Mouse (Mus musculus) stomach, embryonic 15.5 days (tissue): ENCODE measurements around the gene Zfp82. TPM values are rescaled to one million over a fixed set of nuclear protein-coding genes. Genes with fewer than 3 reads are reported as not detected.

Experiments
- ATAC-seq: fragments of 200-750 bp; cut with Nextera tagmentation; 2 replicates; pipeline ENCODE4 v1.8.0; 2017; ENCODE audit warnings: low read depth, moderate number of reproducible peaks, moderate TSS enrichment; ENCODE audit not compliant: insufficient read depth, low FRiP score
- H3K27ac ChIP-seq: fragments of 300-500 bp; sonication (generic); 2 replicates; pipeline ENCODE4 v1.5.1; 2015; ENCODE audit warnings: mild to moderate bottlenecking, inconsistent platforms
- H3K27me3 ChIP-seq: fragments of 300-500 bp; sonication (generic); replicated peaks from 2 replicates; pipeline ENCODE4 v1.6.1; 2015; ENCODE audit warnings: inconsistent platforms
- H3K36me3 ChIP-seq: fragments of 300-500 bp; sonication (generic); 2 replicates; pipeline ENCODE4 v1.6.1; 2015; ENCODE audit warnings: inconsistent platforms
- H3K4me1 ChIP-seq: fragments of 300-500 bp; sonication (generic); 2 replicates; pipeline ENCODE4 v1.6.1; 2015; ENCODE audit warnings: inconsistent platforms
- H3K4me2 ChIP-seq: fragments of 300-500 bp; sonication (generic); 2 replicates; pipeline ENCODE4 v1.6.1; 2015; ENCODE audit warnings: mild to moderate bottlenecking, inconsistent platforms
- H3K4me3 ChIP-seq: fragments of 300-500 bp; sonication (generic); replicated peaks from 2 replicates; pipeline ENCODE4 v1.5.1; 2015; ENCODE audit warnings: inconsistent platforms
- H3K9ac ChIP-seq: fragments of 300-500 bp; sonication (generic); 2 replicates; pipeline ENCODE4 v1.6.1; 2015; ENCODE audit warnings: inconsistent platforms
- H3K9me3 ChIP-seq: fragments of 300-500 bp; sonication (generic); 2 replicates; pipeline ENCODE4 v1.6.1; 2016; ENCODE audit warnings: inconsistent platforms
- WGBS: fragments of 180-500 bp; shearing (Covaris S2); methylation state at CpG from one replicate; pipeline ENCODE4 v1.1.7; 2015; 5-methylcytosine and 5-hydroxymethylcytosine counted together
- polyA plus RNA-seq: library from polyadenylated mRNA; unstranded; fragments of >200 nt; fragmentation: Nextera tagmentation; extraction: Ambion mirVana; gene quantifications from 2 replicates; pipeline ENCODE4 v1.2.1, GENCODE M21; 2015

Gene Zfp82
- polyA plus RNA-seq, 1 experiment from 2014 or later: 4.1 TPM

- Histone ChIP-seq H3K4me1 (peaks cover 20% of the 10 kb centered on the region), H3K9me3 (no peaks in the 10 kb centered on the region), H3K36me3 (no peaks in the 10 kb centered on the region), H3K4me2 (peak overlapping the region; percentile 77), H3K9ac (peak overlapping the region; percentile 25; the same call in 1 of the 2 replicates), H3K27me3 (no peaks in the 10 kb centered on the region), H3K27ac (peak overlapping the region; percentile 88), H3K4me3 (peak overlapping the region; percentile 69)
- no peak for ATAC-seq
- 6% methylated on average over 9 of the region's 9 CpGs for WGBS
These were observed 18.4 kb upstream of the Zfp82 start for GRCm38 (mm10) chr7:30090970-30091585.

DNA sequence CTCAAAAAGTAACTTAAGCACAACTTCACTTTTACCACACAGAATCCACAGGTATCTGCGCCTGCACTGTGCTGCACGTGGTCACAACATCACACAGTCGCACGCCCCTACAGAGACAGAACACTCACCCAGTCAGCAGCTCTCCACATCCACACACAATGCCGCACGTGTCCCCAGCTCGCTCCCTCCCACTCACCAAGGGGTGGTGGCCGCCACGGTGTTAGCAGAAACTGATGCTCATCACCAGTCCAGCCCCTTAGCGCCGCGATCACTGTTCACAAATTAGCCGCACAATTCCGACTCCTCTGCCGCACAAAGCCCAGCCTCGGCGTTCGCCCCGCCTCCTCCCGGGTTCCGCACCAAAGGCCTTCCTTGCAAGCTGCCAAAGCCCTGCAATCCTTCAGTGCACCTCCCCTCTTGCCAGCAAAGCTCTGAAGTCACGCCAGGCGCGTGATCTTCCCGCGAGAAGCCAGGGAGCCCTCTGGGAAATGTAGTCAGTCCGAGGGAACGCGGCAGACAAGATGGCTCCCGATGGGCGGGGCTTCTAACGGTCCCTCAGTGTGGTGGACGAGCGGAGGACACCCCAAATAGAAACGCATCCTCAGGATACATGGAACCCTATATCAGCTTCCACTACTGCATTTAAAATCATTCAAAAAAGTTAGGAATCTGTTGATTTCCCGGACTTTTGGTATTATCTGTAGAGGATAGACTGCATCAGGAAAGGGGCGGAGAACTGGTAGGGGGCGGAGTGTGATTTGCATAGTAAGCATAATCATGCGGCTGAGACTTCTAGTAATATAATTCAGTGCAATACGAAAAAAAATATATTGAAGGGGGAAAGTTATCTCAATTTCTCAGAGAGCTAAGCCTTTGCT is 17.6 kb upstream of the Zfp82 start, which contains the start of the genes Gm26920 and Zfp566:
Gm26920 (minus strand) TSS at position 319 of the 878 bp plus-strand sequence.
Zfp566 (minus strand) TSS at position 436 of the 878 bp plus-strand sequence.
- Histone ChIP-seq H3K4me1 (peaks cover 17% of the 10 kb centered on the region), H3K27ac (peak within 1 kb of the TSS; percentile 88), H3K27me3 (no peaks in the 10 kb centered on the region), H3K4me3 (peak within 1 kb of the TSS; percentile 69), H3K4me2 (peak within 1 kb of the TSS; percentile 77), H3K36me3 (peaks cover 4% of the 10 kb centered on the region; the same call in 1 of the 2 replicates), H3K9me3 (no peaks in the 10 kb centered on the region), H3K9ac (peak within 1 kb of the TSS; percentile 49; the same call in 1 of the 2 replicates)
- peak; percentile 93 for ATAC-seq
- under 1% methylated on average over 40 of the region's 40 CpGs for WGBS

DNA sequence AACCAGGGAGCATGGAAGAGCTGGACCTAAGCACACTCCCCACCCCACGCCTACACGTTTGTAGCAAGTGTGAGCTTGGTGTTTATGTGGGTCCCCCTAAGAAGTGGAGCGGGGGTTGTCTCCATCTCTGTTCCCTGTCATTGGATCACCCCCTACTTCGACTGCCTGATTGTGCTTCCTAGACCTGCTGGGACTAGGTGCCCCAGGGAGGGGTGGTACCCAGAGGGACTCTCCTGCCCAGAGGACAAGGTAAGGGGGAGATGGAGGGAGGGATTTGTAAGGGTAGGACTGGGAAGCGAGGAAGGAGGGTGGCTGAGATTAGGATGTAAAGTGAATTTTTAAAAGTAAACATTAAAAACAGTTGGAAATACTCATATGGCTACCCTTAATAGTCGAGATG is 16.7 kb upstream of the Zfp82 start:
- Histone ChIP-seq H3K9me3 (no peaks in the 10 kb centered on the region), H3K9ac (peak overlapping the region; percentile 49; the same call in 1 of the 2 replicates), H3K4me2 (peak overlapping the region; percentile 77), H3K36me3 (peaks cover 8% of the 10 kb centered on the region; the same call in 1 of the 2 replicates), H3K4me3 (peak overlapping the region; percentile 69), H3K27ac (no peak overlapping the region), H3K27me3 (no peaks in the 10 kb centered on the region), H3K4me1 (peaks cover 17% of the 10 kb centered on the region)
- no peak for ATAC-seq
- 9% methylated on average over 6 of the region's 6 CpGs for WGBS

DNA sequence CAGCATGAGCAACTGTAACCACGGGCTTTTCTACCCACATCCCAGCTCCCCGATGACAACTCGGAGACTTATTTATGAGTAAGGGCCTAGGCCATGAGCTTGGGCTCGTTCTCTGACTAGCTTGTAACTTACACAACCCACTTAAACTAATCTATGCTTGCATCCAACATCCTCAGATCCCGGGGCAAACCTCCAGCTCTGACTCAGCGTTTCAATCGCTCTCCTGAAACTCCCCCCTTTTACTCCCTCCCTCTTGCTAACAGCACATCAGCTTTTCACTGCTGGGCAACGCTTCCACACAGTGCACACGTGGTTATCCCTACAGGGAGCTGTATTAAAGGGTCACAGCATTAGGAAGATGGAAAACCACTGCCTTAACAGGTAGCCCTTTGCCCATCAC is 13.8 kb upstream of the Zfp82 start:
- H3K4me1 ChIP-seq: peaks cover 12% of the 10 kb centered on the region
- no peak for ATAC-seq
- H3K36me3 ChIP-seq: peaks cover 8% of the 10 kb centered on the region; the same call in 1 of the 2 replicates
- no peaks in the 10 kb centered on the region for H3K27me3 ChIP-seq
- H3K9ac ChIP-seq: no peak overlapping the region
- H3K4me3 ChIP-seq: no peak overlapping the region
- H3K27ac ChIP-seq: no peak overlapping the region
- WGBS: 85% methylated on average over 9 of the region's 9 CpGs
- H3K4me2 ChIP-seq: no peak overlapping the region
- H3K9me3 ChIP-seq: no peaks in the 10 kb centered on the region

DNA sequence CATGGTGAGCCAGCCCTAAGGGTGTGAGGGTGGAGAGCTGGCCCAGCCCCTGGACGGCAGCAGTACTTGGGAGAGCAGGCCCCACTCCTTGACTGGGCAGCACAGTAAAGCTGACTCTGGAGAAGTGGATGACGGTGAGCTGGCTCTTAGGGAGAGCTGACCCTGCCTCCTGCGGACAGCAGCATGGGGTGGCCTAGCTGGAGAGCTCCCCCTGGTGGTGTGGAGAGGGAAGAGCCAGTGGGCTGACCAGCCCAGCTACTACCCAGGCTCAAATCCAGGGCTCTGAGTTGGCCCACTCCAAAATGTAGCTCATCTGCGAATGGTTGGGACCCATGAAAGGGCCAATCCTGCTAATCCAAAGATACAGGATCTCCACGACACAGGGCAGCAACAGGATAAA is 8.1 kb downstream of the Zfp82 start:
- H3K4me1 ChIP-seq: no peaks in the 10 kb centered on the region
- no peaks in the 10 kb centered on the region for H3K9me3 ChIP-seq
- WGBS: 77% methylated on average over 5 of the region's 5 CpGs
- H3K27ac ChIP-seq: no peak overlapping the region
- no peak overlapping the region for H3K4me3 ChIP-seq
- ATAC-seq: no peak
- H3K27me3 ChIP-seq: no peaks in the 10 kb centered on the region
- no peak overlapping the region for H3K4me2 ChIP-seq
- peaks cover 4% of the 10 kb centered on the region for H3K36me3 ChIP-seq
- H3K9ac ChIP-seq: no peak overlapping the region

GRCm38 (mm10) chr7:30062478-30062877 is 10.2 kb downstream of the Zfp82 start:
- no peaks in the 10 kb centered on the region for H3K27me3 ChIP-seq
- no peaks in the 10 kb centered on the region for H3K4me1 ChIP-seq
- WGBS: 88% methylated on average over 5 of the region's 5 CpGs
- no peak overlapping the region for H3K27ac ChIP-seq
- no peak for ATAC-seq
- peaks cover 4% of the 10 kb centered on the region for H3K36me3 ChIP-seq
- no peak overlapping the region for H3K4me2 ChIP-seq
- no peak overlapping the region for H3K4me3 ChIP-seq
- no peak overlapping the region for H3K9ac ChIP-seq
- H3K9me3 ChIP-seq: no peaks in the 10 kb centered on the region

DNA sequence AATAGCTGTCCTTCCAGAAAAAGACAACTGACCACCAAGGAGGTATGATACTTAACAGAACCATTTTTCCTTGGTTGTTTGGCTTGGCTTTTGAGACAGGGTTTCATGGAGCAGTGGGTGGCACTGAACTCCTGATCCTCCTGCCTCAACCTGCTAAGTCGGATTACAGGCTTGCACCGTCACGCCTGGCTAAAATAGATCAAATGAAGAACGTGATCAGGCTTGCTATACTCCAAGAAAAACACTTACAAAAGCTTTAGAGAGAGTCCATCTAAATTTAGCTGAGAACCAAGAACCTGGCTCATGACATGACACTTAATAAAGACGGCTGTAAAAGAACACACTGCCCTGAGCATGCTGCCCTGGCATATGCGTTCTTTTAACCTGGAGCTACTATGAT is 12.4 kb downstream of the Zfp82 start:
- H3K27ac ChIP-seq: no peak overlapping the region
- H3K27me3 ChIP-seq: no peaks in the 10 kb centered on the region
- H3K36me3 ChIP-seq: peaks cover 9% of the 10 kb centered on the region
- no peak for ATAC-seq
- 81% methylated on average over 6 of the region's 6 CpGs for WGBS
- H3K9ac ChIP-seq: no peak overlapping the region
- no peaks in the 10 kb centered on the region for H3K9me3 ChIP-seq
- no peak overlapping the region for H3K4me3 ChIP-seq
- H3K4me2 ChIP-seq: no peak overlapping the region
- H3K4me1 ChIP-seq: no peaks in the 10 kb centered on the region

DNA sequence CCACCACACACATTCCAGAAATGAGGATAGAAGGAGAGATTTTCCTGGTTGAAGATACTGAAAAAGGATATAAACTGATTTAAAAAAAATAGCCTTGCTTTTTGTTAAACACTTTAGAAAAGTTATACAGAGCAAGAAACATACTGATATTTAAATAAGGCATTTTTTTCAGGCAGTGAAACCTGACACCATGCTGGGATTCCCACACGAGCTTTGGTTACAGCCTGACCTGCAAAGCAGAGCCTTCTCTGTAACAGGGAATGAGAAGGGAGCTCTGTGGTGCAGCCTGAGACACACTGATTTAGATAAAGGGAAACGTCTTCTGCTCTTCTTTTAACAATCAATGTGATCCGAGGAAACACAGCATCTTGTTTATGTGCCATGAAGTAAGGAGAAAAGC is 19.1 kb downstream of the Zfp82 start:
- WGBS: 11% methylated on average over 3 of the region's 3 CpGs
- Histone ChIP-seq H3K4me2 (no peak overlapping the region), H3K36me3 (peaks cover 6% of the 10 kb centered on the region), H3K27me3 (no peaks in the 10 kb centered on the region), H3K9ac (no peak overlapping the region), H3K4me1 (0 out of 2 replicates have a peak, but pooled peaks cover 5% of the 10 kb centered on the region), H3K4me3 (no peak overlapping the region), H3K27ac (no peak overlapping the region), H3K9me3 (no peaks in the 10 kb centered on the region)
- no peak for ATAC-seq

DNA sequence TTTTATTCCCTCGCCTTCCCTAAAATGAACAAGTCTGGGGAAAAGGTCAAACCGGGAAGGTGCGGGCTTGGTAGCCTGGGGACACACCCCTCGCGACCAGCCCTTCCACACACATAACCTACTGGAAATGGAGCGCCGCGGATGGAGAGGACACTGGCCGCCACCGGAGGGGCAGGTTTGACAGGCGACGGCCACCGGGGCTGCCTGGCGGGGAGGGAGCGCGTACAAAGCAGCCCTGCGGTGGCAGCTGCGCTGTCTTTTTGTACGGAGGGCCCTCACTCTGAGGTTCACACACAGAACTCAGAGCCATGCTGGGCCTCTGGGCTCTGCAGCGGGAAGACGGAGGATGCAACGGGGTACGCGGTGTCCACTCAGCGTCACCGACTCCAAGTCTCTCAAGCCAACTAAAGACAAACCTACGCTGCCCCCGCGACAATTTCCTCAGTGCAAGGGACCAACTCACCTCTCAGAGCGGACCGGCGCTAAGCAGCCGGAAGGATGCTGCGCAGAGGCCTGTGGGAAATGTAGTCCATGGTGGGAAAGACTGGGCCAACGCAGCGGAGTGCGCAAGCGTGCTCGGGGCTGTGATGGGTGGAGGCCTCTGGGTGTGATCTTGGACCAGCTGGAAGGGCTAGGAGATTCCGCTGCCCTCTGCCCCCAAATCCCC is 21.7 kb downstream of the Zfp82 start, which contains the start of gene Zfp14:
Zfp14 (minus strand) TSS at position 499 of the 667 bp plus-strand sequence.
- H3K27me3 ChIP-seq: no peaks in the 10 kb centered on the region
- peak within 1 kb of the TSS; percentile 77 for H3K27ac ChIP-seq
- 0 out of 2 replicates have a peak, but pooled peaks cover 5% of the 10 kb centered on the region for H3K4me1 ChIP-seq
- peak; percentile 97 for ATAC-seq
- peak within 1 kb of the TSS; percentile 60; the same call in 1 of the 2 replicates for H3K9ac ChIP-seq
- H3K4me2 ChIP-seq: peak within 1 kb of the TSS; percentile 88
- H3K9me3 ChIP-seq: no peaks in the 10 kb centered on the region
- WGBS: under 1% methylated on average over 40 of the region's 40 CpGs
- peak within 1 kb of the TSS; percentile 57 for H3K4me3 ChIP-seq
- H3K36me3 ChIP-seq: no peaks in the 10 kb centered on the region; the same call in 1 of the 2 replicates

DNA sequence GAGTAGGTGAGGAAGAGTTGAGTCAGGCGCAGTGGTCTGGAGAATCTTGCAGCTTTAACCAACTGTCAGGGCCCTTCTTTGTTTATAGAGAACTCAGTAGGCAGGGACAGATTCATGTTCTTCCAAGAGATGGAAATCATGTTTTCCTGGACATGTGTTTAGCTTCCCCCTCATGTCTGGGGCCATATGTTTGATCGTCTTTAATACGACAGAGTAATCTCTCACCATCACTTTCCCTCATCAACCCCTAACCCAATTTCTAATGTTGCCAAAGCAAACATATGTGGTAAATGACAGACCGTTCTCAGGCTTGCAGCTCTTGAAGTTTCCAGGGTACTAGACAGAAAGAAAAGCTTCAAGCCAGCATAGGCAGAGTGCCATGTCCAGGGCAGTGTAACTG is 24.6 kb downstream of the Zfp82 start:
- H3K27ac ChIP-seq: no peak overlapping the region
- no peak overlapping the region for H3K4me3 ChIP-seq
- 82% methylated on average over 4 of the region's 4 CpGs for WGBS
- H3K36me3 ChIP-seq: no peaks in the 10 kb centered on the region
- no peaks in the 10 kb centered on the region for H3K27me3 ChIP-seq
- no peak overlapping the region for H3K4me2 ChIP-seq
- ATAC-seq: no peak
- no peaks in the 10 kb centered on the region for H3K9me3 ChIP-seq
- 0 out of 2 replicates have a peak, but pooled peaks cover 5% of the 10 kb centered on the region for H3K4me1 ChIP-seq
- H3K9ac ChIP-seq: no peak overlapping the region

GRCm38 (mm10) chr7:30044354-30044753 is 28.3 kb downstream of the Zfp82 start:
- ATAC-seq: no peak
- Histone ChIP-seq H3K27me3 (no peaks in the 10 kb centered on the region), H3K4me2 (no peak overlapping the region), H3K4me1 (no peaks in the 10 kb centered on the region), H3K36me3 (no peaks in the 10 kb centered on the region), H3K9me3 (no peaks in the 10 kb centered on the region), H3K9ac (no peak overlapping the region), H3K27ac (no peak overlapping the region), H3K4me3 (no peak overlapping the region)
- 54% methylated on average over 9 of the region's 9 CpGs for WGBS
